Mouse (Mus musculus): ENCODE measurements around the gene Cd22. TPM values are rescaled to one million over a fixed set of nuclear protein-coding genes. Genes with fewer than 3 reads are reported as not detected.
"Not testable (repeated sequence)": the region's sequence is repeated elsewhere in the genome, so short reads cannot be mapped to it uniquely, and the experiment has no call there.

The Cd22 gene
- polyA plus RNA-seq (2015; fragmentation: Nextera tagmentation; extraction: Ambion mirVana): 0.20 and 0.45 TPM in 2 replicates

- DNase-seq (ENCODE audit: low spot score) (no peak), ATAC-seq (replicated peaks; ENCODE audit: low FRiP score, low read depth) (no peak)
- no peak for TF ChIP-seq CTCF (IDR thresholded peaks at IDR 0.05; ENCODE audit: low read depth)
- no peaks in the 10 kb centered on the region for H3K36me3 ChIP-seq (ENCODE audit: insufficient read depth, low read length)
- H3K9me3 ChIP-seq (replicated peaks; ENCODE audit: low read length): no peaks in the 10 kb centered on the region
- H3K4me3 ChIP-seq (replicated peaks; ENCODE audit: low read depth, low read length): no peak within 1 kb of the TSS
- no peak within 1 kb of the TSS for H3K9ac ChIP-seq (ENCODE audit: low read depth, low read length)
- no peak within 1 kb of the TSS for H3K27ac ChIP-seq
- H3K4me1 ChIP-seq (replicated peaks; ENCODE audit: insufficient read depth, low read length): no peaks in the 10 kb centered on the region
- no peak within 1 kb of the TSS for H3K4me2 ChIP-seq (ENCODE audit: low read length)
- WGBS: 65% methylated on average over 7 of the region's 7 CpGs
- no peaks in the 10 kb centered on the region for H3K27me3 ChIP-seq (ENCODE audit: insufficient read depth, low read length)
These were observed at the start of gene Cd22 for GRCm38 (mm10) chr7:30880176-30880575. Gene Cd22 (minus strand): TSS chr7:30880342.

GRCm38 (mm10) chr7:30924581-30924980 lies 44.4 kb upstream of the Cd22 start, which contains the start of gene Hamp2:
Gene Hamp2 (minus strand): TSS chr7:30924681.
- not testable (repeated sequence) for H3K27me3 ChIP-seq (ENCODE audit: insufficient read depth, low read length); H3K36me3 ChIP-seq (ENCODE audit: insufficient read depth, low read length); H3K4me1 ChIP-seq (replicated peaks; ENCODE audit: insufficient read depth, low read length); ATAC-seq (replicated peaks; ENCODE audit: low FRiP score, low read depth); H3K27ac ChIP-seq; H3K9ac ChIP-seq (ENCODE audit: low read depth, low read length); H3K9me3 ChIP-seq (replicated peaks; ENCODE audit: low read length); H3K4me3 ChIP-seq (replicated peaks; ENCODE audit: low read depth, low read length); DNase-seq (ENCODE audit: low spot score); H3K4me2 ChIP-seq (ENCODE audit: low read length)
- WGBS: 71% methylated on average over 2 of the region's 2 CpGs

- no peaks in the 10 kb centered on the region for H3K9me3 ChIP-seq (replicated peaks; ENCODE audit: low read length)
- no peak for ATAC-seq (replicated peaks; ENCODE audit: low FRiP score, low read depth)
- no peak overlapping the region for H3K4me3 ChIP-seq (replicated peaks; ENCODE audit: low read depth, low read length)
- TF ChIP-seq CTCF (IDR thresholded peaks at IDR 0.05; ENCODE audit: low read depth): no peak
- no peak for DNase-seq (ENCODE audit: low spot score)
- H3K4me1 ChIP-seq (replicated peaks; ENCODE audit: insufficient read depth, low read length): no peaks in the 10 kb centered on the region
- H3K27me3 ChIP-seq (ENCODE audit: insufficient read depth, low read length): no peaks in the 10 kb centered on the region
- H3K9ac ChIP-seq (ENCODE audit: low read depth, low read length): no peak overlapping the region
- WGBS: 60% methylated on average over 3 of the region's 3 CpGs
- no peak overlapping the region for H3K27ac ChIP-seq
- no peaks in the 10 kb centered on the region for H3K36me3 ChIP-seq (ENCODE audit: insufficient read depth, low read length)
- no peak overlapping the region for H3K4me2 ChIP-seq (ENCODE audit: low read length)
These were observed 43.9 kb upstream of the Cd22 start for GRCm38 (mm10) chr7:30924071-30924470.

- H3K4me3 ChIP-seq (replicated peaks; ENCODE audit: low read depth, low read length); DNase-seq (ENCODE audit: low spot score); H3K36me3 ChIP-seq (ENCODE audit: insufficient read depth, low read length); H3K4me1 ChIP-seq (replicated peaks; ENCODE audit: insufficient read depth, low read length); H3K27ac ChIP-seq; H3K9ac ChIP-seq (ENCODE audit: low read depth, low read length); H3K27me3 ChIP-seq (ENCODE audit: insufficient read depth, low read length); ATAC-seq (replicated peaks; ENCODE audit: low FRiP score, low read depth); H3K9me3 ChIP-seq (replicated peaks; ENCODE audit: low read length); H3K4me2 ChIP-seq (ENCODE audit: low read length): not testable (repeated sequence)
- 37% methylated on average over 3 of the region's 3 CpGs for WGBS
These were observed 42.3 kb upstream of the Cd22 start for GRCm38 (mm10) chr7:30922490-30922889.

GRCm38 (mm10) chr7:30920217-30920616 lies 40.1 kb upstream of the Cd22 start:
- WGBS: 58% methylated on average over 3 of the region's 3 CpGs
- H3K4me2 ChIP-seq (ENCODE audit: low read length): no peak overlapping the region
- H3K9ac ChIP-seq (ENCODE audit: low read depth, low read length): no peak overlapping the region
- DNase-seq (ENCODE audit: low spot score) (no peak), ATAC-seq (replicated peaks; ENCODE audit: low FRiP score, low read depth) (peak; percentile 79)
- no peaks in the 10 kb centered on the region for H3K4me1 ChIP-seq (replicated peaks; ENCODE audit: insufficient read depth, low read length)
- H3K27me3 ChIP-seq (ENCODE audit: insufficient read depth, low read length): no peaks in the 10 kb centered on the region
- no peak overlapping the region for H3K27ac ChIP-seq
- no peak for TF ChIP-seq CTCF (IDR thresholded peaks at IDR 0.05; ENCODE audit: low read depth)
- H3K4me3 ChIP-seq (replicated peaks; ENCODE audit: low read depth, low read length): no peak overlapping the region
- H3K9me3 ChIP-seq (replicated peaks; ENCODE audit: low read length): no peaks in the 10 kb centered on the region
- no peaks in the 10 kb centered on the region for H3K36me3 ChIP-seq (ENCODE audit: insufficient read depth, low read length)

- no peaks in the 10 kb centered on the region for H3K27me3 ChIP-seq (ENCODE audit: insufficient read depth, low read length)
- H3K4me2 ChIP-seq (ENCODE audit: low read length): no peak overlapping the region
- no peaks in the 10 kb centered on the region for H3K36me3 ChIP-seq (ENCODE audit: insufficient read depth, low read length)
- no peaks in the 10 kb centered on the region for H3K9me3 ChIP-seq (replicated peaks; ENCODE audit: low read length)
- WGBS: 40% methylated on average over 4 of the region's 4 CpGs
- H3K9ac ChIP-seq (ENCODE audit: low read depth, low read length): no peak overlapping the region
- no peaks in the 10 kb centered on the region for H3K4me1 ChIP-seq (replicated peaks; ENCODE audit: insufficient read depth, low read length)
- no peak for ATAC-seq (replicated peaks; ENCODE audit: low FRiP score, low read depth)
- no peak overlapping the region for H3K4me3 ChIP-seq (replicated peaks; ENCODE audit: low read depth, low read length)
- TF ChIP-seq CTCF (IDR thresholded peaks at IDR 0.05; ENCODE audit: low read depth): no peak
- H3K27ac ChIP-seq: no peak overlapping the region
- no peak for DNase-seq (ENCODE audit: low spot score)
These were observed 37.1 kb upstream of the Cd22 start for GRCm38 (mm10) chr7:30917219-30917618.

GRCm38 (mm10) chr7:30916713-30917112 lies 36.6 kb upstream of the Cd22 start:
- Histone ChIP-seq H3K9me3 (replicated peaks; ENCODE audit: low read length) (no peaks in the 10 kb centered on the region), H3K4me1 (replicated peaks; ENCODE audit: insufficient read depth, low read length) (no peaks in the 10 kb centered on the region), H3K4me2 (ENCODE audit: low read length) (no peak overlapping the region), H3K27me3 (ENCODE audit: insufficient read depth, low read length) (no peaks in the 10 kb centered on the region), H3K36me3 (ENCODE audit: insufficient read depth, low read length) (no peaks in the 10 kb centered on the region), H3K27ac (no peak overlapping the region), H3K9ac (ENCODE audit: low read depth, low read length) (no peak overlapping the region), H3K4me3 (replicated peaks; ENCODE audit: low read depth, low read length) (no peak overlapping the region)
- ATAC-seq (replicated peaks; ENCODE audit: low FRiP score, low read depth): no peak
- TF ChIP-seq CTCF (IDR thresholded peaks at IDR 0.05; ENCODE audit: low read depth): no peak
- DNase-seq (ENCODE audit: low spot score): no peak
- WGBS: 31% methylated on average over 6 of the region's 6 CpGs

Measured in kidney, postnatal 0 days (tissue).